Mouse (Mus musculus) lung, embryonic 16.5 days (tissue): ENCODE measurements around the gene Cgn. TPM values are rescaled to one million over a fixed set of nuclear protein-coding genes. Genes with fewer than 3 reads are reported as not detected.

Source experiments
- ATAC-seq: fragments of 200-750 bp; cut with Nextera tagmentation; 2 replicates; pipeline ENCODE4 v1.8.0; 2017; ENCODE audit warnings: low read depth, mild to moderate bottlenecking, moderate library complexity
- H3K27ac ChIP-seq: fragments of 300-500 bp; sonication (generic); 2 replicates; pipeline ENCODE4 v1.5.1; 2014; ENCODE audit warnings: mild to moderate bottlenecking, control low read depth, low read length
- H3K27me3 ChIP-seq: fragments of 300-500 bp; sonication (generic); 2 replicates; pipeline ENCODE4 v1.6.1; 2014; ENCODE audit warnings: low read depth, low read length, mixed read lengths; ENCODE audit not compliant: control insufficient read depth, insufficient read depth
- H3K36me3 ChIP-seq: fragments of 300-500 bp; sonication (generic); 2 replicates; pipeline ENCODE4 v1.6.1; 2014; ENCODE audit warnings: low read length; ENCODE audit not compliant: control insufficient read depth, insufficient read depth
- H3K4me1 ChIP-seq: fragments of 300-500 bp; sonication (generic); replicated peaks from 2 replicates; pipeline ENCODE4 v1.6.1; 2014; ENCODE audit warnings: low read length, mixed read lengths; ENCODE audit not compliant: control insufficient read depth, insufficient read depth
- H3K4me2 ChIP-seq: fragments of 300-500 bp; sonication (generic); 2 replicates; pipeline ENCODE4 v1.6.1; 2014; ENCODE audit warnings: low read depth, low read length, control low read depth
- H3K4me3 ChIP-seq: fragments of 300-500 bp; sonication (generic); 2 replicates; pipeline ENCODE4 v1.5.1; 2014; ENCODE audit warnings: mild to moderate bottlenecking, low read length, control low read depth
- H3K9ac ChIP-seq: fragments of 300-500 bp; sonication (generic); 2 replicates; pipeline ENCODE4 v1.6.1; 2014; ENCODE audit warnings: low read length, control low read depth
- H3K9me3 ChIP-seq: fragments of 300-500 bp; sonication (generic); 2 replicates; pipeline ENCODE4 v1.6.1; 2016; ENCODE audit warnings: low read length; ENCODE audit not compliant: control insufficient read depth
- WGBS: fragments of 180-500 bp; shearing (Covaris S2); extraction: QIAGEN DNeasy Blood & Tissue Kit; methylation state at CpG from one replicate; pipeline ENCODE4 v1.1.7; 2014; 5-methylcytosine and 5-hydroxymethylcytosine counted together
- polyA plus RNA-seq: library from polyadenylated mRNA; unstranded; fragments of >200 nt; fragmentation: Nextera tagmentation; extraction: Ambion mirVana; gene quantifications from 2 replicates; pipeline ENCODE4 v1.2.1, GENCODE M21; 2015

Cgn gene
- polyA plus RNA-seq, 1 experiment from 2014 or later, result 33.6 TPM

DNA sequence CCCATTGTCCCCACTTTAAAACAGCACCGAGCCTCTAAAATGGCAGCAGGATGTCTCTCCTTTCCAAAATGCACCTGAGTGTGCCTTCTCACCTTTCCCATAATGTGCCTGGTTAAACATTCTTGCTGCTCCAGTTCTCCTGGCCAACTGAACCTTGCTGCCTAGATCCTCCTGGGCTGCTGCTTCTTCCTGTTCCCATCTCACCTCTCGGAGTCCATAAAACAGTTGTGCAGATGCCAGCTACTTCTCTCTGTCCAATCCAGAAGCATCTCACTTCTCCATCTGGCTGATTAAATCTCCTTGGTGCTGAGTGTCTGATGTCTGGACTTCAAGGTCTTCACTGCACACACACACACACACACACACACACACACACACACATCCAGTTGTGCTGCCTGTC is 31.4 kb upstream of the Cgn start:
- no peaks in the 10 kb centered on the region for H3K9me3 ChIP-seq
- H3K27me3 ChIP-seq, result no peaks in the 10 kb centered on the region
- no peak overlapping the region for H3K4me3 ChIP-seq
- no peak for ATAC-seq
- no peak overlapping the region for H3K4me2 ChIP-seq
- H3K27ac ChIP-seq, result no peak overlapping the region
- no peaks in the 10 kb centered on the region for H3K36me3 ChIP-seq
- H3K4me1 ChIP-seq, result peaks cover 3% of the 10 kb centered on the region; the same call in 1 of the 2 replicates
- 73% methylated on average over 2 of the region's 2 CpGs for WGBS
- no peak overlapping the region for H3K9ac ChIP-seq

DNA sequence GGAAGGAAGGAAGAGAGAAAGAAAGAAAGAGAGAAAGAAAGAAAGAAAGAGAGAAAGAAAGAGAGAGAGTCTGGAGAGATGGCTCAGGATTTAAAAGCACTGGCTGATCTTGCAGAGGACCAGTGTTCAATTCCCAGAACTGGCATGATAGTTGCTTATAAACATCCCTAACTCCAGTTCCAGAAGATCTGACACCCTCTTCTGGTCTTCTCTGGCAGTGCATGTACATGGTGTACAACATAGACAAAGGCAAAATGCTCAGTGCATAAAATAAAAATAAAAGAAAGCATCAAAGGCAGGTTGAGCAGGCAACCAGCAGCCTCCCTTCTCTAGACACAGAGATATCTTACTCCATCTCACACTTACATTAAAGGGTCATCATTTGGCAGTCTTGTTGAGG is 29.3 kb upstream of the Cgn start:
- H3K36me3 ChIP-seq, result no peaks in the 10 kb centered on the region
- no peak overlapping the region for H3K9ac ChIP-seq
- H3K4me1 ChIP-seq, result no peaks in the 10 kb centered on the region
- H3K27ac ChIP-seq, result no peak overlapping the region
- no peak overlapping the region for H3K4me2 ChIP-seq
- H3K27me3 ChIP-seq, result no peaks in the 10 kb centered on the region
- no peaks in the 10 kb centered on the region for H3K9me3 ChIP-seq
- ATAC-seq, result no peak
- H3K4me3 ChIP-seq, result no peak overlapping the region

DNA sequence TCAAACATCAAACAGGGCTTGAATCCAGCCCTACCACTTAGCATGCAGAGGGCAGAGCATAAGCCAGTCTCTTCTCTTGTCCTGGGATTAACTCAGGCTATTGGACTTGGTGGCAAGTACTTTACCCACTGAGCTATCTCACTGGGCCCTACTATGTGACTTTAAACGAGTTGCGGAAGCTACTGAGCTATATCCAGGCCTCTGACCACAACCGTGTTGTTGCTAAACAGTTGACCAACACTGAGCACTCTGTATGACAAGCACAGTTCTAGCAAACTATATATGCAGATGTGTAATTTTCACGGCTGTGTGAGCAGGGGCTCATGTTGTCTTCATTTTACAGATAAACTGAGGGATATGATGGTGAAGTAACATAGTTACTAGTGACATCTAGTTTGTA is 28.4 kb upstream of the Cgn start:
- no peak for ATAC-seq
- H3K9me3 ChIP-seq, result no peaks in the 10 kb centered on the region
- H3K27ac ChIP-seq, result no peak overlapping the region
- no peak overlapping the region for H3K4me3 ChIP-seq
- 76% methylated on average over 4 of the region's 4 CpGs for WGBS
- no peaks in the 10 kb centered on the region for H3K36me3 ChIP-seq
- H3K4me2 ChIP-seq, result no peak overlapping the region
- no peaks in the 10 kb centered on the region for H3K4me1 ChIP-seq
- H3K9ac ChIP-seq, result no peak overlapping the region
- no peaks in the 10 kb centered on the region for H3K27me3 ChIP-seq

DNA sequence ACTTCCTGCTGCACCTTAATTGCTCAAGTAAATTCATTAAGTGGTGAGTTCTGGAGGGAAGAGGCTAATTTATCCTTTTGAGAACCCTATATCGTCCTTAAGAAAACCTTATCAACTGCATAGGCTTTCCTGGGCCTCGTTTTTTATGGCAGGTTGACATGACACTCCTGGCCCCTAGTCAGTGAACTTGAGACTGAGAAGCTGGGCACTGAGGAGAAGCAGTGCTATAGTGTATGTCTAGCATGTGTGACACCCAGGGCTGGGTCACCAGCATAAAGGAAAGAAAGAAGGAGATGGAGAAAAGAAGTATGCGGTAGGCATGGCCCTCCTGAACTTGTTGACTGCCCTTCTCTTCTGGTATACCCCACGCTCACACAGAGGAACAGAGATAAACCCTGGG is 27.8 kb upstream of the Cgn start:
- Histone ChIP-seq H3K27me3 (no peaks in the 10 kb centered on the region), H3K9ac (no peak overlapping the region), H3K27ac (no peak overlapping the region), H3K4me2 (no peak overlapping the region), H3K36me3 (no peaks in the 10 kb centered on the region), H3K4me3 (no peak overlapping the region), H3K9me3 (no peaks in the 10 kb centered on the region), H3K4me1 (no peaks in the 10 kb centered on the region)
- no peak for ATAC-seq
- WGBS, result 63% methylated on average over 4 of the region's 4 CpGs

- Histone ChIP-seq H3K9ac (no peak overlapping the region), H3K27ac (no peak overlapping the region), H3K27me3 (no peaks in the 10 kb centered on the region), H3K4me1 (no peaks in the 10 kb centered on the region), H3K36me3 (no peaks in the 10 kb centered on the region), H3K4me3 (no peak overlapping the region), H3K4me2 (no peak overlapping the region), H3K9me3 (no peaks in the 10 kb centered on the region)
- WGBS, result 80% methylated on average over 3 of the region's 3 CpGs
- ATAC-seq, result no peak
These were observed 27.4 kb upstream of the Cgn start for GRCm38 (mm10) chr3:94813651-94814050.

DNA sequence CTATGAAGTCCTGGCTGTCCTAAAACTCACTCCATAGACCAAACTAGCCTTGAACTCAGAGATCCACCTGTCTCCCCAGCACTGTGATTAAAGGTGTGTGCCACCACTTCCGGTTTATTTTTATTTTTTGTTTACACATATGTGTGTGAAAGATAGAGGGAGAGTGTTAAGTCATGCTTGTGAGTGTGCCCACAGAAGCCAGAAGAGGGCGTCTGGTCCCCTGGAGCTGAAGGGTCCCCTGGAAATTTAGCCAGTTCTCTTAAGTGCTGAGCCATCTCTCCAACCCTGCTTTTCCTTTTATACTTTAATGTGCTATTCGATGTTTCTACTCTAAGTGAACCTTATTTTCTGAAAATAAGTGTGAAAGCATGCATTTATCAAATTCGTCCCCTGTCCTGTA is 25.3 kb upstream of the Cgn start:
- 12% methylated on average over 4 of the region's 4 CpGs for WGBS
- Histone ChIP-seq H3K4me2 (no peak overlapping the region), H3K27me3 (no peaks in the 10 kb centered on the region), H3K4me3 (no peak overlapping the region), H3K4me1 (no peaks in the 10 kb centered on the region), H3K9me3 (no peaks in the 10 kb centered on the region), H3K36me3 (no peaks in the 10 kb centered on the region), H3K27ac (no peak overlapping the region), H3K9ac (no peak overlapping the region)
- 0 out of 2 replicates have a peak, but pooled peaks have one; percentile 28 for ATAC-seq

DNA sequence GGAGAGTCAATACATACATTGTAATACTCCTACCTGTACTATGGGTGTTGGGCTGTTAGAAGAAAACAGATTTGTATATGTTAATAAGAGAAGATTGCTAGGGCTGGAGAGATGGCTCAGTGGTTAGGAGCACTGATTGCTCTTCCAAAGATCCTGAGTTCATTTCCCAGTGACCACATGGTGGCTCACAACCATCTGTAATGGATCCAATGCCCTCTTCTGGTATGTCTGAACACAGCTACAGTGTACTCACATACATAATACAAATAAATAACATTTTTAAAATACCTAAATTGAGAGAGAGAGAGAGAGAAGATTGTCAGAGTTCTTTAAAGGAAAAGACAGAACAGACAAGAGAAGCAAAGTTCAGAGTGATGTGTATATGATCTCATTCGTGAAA is 22.0 kb upstream of the Cgn start:
- no peak for ATAC-seq
- Histone ChIP-seq H3K4me2 (no peak overlapping the region), H3K9ac (no peak overlapping the region), H3K36me3 (no peaks in the 10 kb centered on the region), H3K4me3 (no peak overlapping the region), H3K9me3 (no peaks in the 10 kb centered on the region), H3K27me3 (no peaks in the 10 kb centered on the region), H3K4me1 (no peaks in the 10 kb centered on the region), H3K27ac (no peak overlapping the region)
- WGBS, result 76% methylated on average over 1 of the region's 1 CpGs

GRCm38 (mm10) chr3:94804976-94805375 is 18.7 kb upstream of the Cgn start:
- ATAC-seq, result no peak
- no peaks in the 10 kb centered on the region for H3K9me3 ChIP-seq
- no peak overlapping the region for H3K4me3 ChIP-seq
- WGBS, result 70% methylated on average over 4 of the region's 4 CpGs
- H3K4me2 ChIP-seq, result no peak overlapping the region
- H3K36me3 ChIP-seq, result no peaks in the 10 kb centered on the region
- no peak overlapping the region for H3K9ac ChIP-seq
- H3K27me3 ChIP-seq, result no peaks in the 10 kb centered on the region
- H3K4me1 ChIP-seq, result no peaks in the 10 kb centered on the region
- no peak overlapping the region for H3K27ac ChIP-seq

DNA sequence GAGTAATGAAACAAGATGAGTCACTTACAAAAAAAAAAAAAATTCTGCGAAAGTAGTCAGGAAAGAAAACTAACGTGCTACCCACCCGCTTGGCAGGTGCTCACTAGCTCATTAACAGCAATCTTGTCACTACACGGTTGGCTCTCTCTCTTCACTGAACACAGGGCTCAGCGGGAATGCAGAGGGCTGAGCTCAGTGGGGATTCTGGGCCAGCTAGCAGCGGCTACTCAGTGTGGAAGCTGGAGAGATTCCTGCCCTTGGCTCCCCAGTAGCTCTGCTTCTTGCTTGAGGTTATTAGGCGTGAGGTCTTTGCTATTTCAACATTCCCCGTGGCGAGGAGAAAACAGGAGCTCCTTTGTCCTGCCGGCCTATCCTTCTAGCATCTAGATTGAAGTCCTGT is 17.9 kb upstream of the Cgn start:
- ATAC-seq, result peak; percentile 59; the same call in 1 of the 2 replicates
- Histone ChIP-seq H3K27ac (peak overlapping the region; percentile 51), H3K4me1 (no peaks in the 10 kb centered on the region), H3K4me2 (no peak overlapping the region), H3K27me3 (no peaks in the 10 kb centered on the region), H3K9ac (peak overlapping the region; percentile 10; the same call in 1 of the 2 replicates), H3K9me3 (no peaks in the 10 kb centered on the region), H3K4me3 (no peak overlapping the region), H3K36me3 (no peaks in the 10 kb centered on the region)
- 14% methylated on average over 10 of the region's 10 CpGs for WGBS

- ATAC-seq, result no peak
- Histone ChIP-seq H3K4me2 (no peak overlapping the region), H3K4me3 (no peak overlapping the region)
These were observed 9.9 kb upstream of the Cgn start for GRCm38 (mm10) chr3:94796181-94796580.

More at GRCm38 (mm10) chr3:94796181-94796580, 9.9 kb upstream of the Cgn start:
- H3K27ac ChIP-seq, result no peak overlapping the region
- H3K9me3 ChIP-seq, result no peaks in the 10 kb centered on the region
- no peak overlapping the region for H3K9ac ChIP-seq
- H3K27me3 ChIP-seq, result no peaks in the 10 kb centered on the region
- H3K36me3 ChIP-seq, result no peaks in the 10 kb centered on the region
- no peaks in the 10 kb centered on the region for H3K4me1 ChIP-seq
